ENCODE assay signal across 1 mouse cellular context in the genomic region with DNA sequence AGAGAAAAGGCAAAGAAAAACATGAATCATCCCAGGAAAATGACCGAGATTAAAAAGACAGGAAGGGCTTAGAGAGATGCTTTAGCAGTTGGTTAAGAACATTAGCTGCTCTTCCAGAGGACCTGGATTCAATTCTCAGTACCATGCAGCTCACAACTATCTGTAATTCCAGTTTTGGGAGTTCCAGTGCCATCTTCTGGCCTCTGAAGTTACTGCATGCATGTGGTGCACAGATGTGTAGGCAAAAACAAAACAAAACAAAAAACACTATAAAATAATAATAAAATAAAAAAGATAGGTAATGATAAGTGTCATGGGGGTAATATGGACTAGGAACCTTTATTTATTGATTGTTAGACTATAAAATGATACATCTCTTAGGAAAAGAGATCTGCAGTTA.
A peak's percentile ranks its signal among the peaks of the same experiment; 100 is the strongest.
TF ChIP-seq lines count a peak whose summit lies in the region.

No protein-coding gene starts in this region.

TF ChIP-seq in MEL, 35 proteins besides CTCF, POLR2A, EP300 and RAD21:
- TF ChIP-seq SMC3 (IDR thresholded peaks at IDR 0.05; ENCODE audit: low read depth, low read length) (peak; percentile 78), ZC3H11A (IDR thresholded peaks at IDR 0.05; ENCODE audit: low read depth, low read length) (peak; percentile 57), MYC (IDR thresholded peaks at IDR 0.05; ENCODE audit: low read depth, low read length) (no peak), ZKSCAN1 (IDR thresholded peaks at IDR 0.05; ENCODE audit: low read depth, low read length) (peak; percentile 52; the same call in 1 of the 2 replicates)
TF ChIP-seq in MEL: peak in this region for 3.
